Mouse (Mus musculus) E14TG2a.4 (cell line): Measurements from ENCODE around the gene Gcnt1.

Experiments
- H3K27me3 ChIP-seq: 2 replicates; pipeline ENCODE4 v1.6.1; 2014; ENCODE audit warnings: low read length, control low read depth; ENCODE audit not compliant: insufficient read depth
- H3K36me3 ChIP-seq: 2 replicates; pipeline ENCODE4 v1.6.1; 2014; ENCODE audit warnings: low read length, control low read depth; ENCODE audit not compliant: insufficient read depth
- H3K4me1 ChIP-seq: replicated peaks from 2 replicates; pipeline ENCODE4 v1.6.1; 2014; ENCODE audit warnings: low read depth, low read length, control low read depth
- H3K4me3 ChIP-seq: replicated peaks from 2 replicates; pipeline ENCODE4 v1.5.1; 2014; ENCODE audit warnings: mild to moderate bottlenecking, low read length
- H3K9me3 ChIP-seq: 2 replicates; pipeline ENCODE4 v1.6.1; 2014; ENCODE audit warnings: low read length, control low read depth
- CTCF ChIP-seq: conservative IDR thresholded peaks from 2 replicates; pipeline ENCODE4 v1.5.1; 2014; ENCODE audit warnings: low read length
- NANOG ChIP-seq: IDR thresholded peaks from 2 replicates; pipeline ENCODE4 v1.6.1; 2014; ENCODE audit warnings: borderline replicate concordance, low read length, mixed read lengths
- POU5F1 ChIP-seq: IDR thresholded peaks from 2 replicates; pipeline ENCODE4 v1.6.1; 2014; ENCODE audit warnings: low read length, borderline replicate concordance

Gcnt1 gene

DNA sequence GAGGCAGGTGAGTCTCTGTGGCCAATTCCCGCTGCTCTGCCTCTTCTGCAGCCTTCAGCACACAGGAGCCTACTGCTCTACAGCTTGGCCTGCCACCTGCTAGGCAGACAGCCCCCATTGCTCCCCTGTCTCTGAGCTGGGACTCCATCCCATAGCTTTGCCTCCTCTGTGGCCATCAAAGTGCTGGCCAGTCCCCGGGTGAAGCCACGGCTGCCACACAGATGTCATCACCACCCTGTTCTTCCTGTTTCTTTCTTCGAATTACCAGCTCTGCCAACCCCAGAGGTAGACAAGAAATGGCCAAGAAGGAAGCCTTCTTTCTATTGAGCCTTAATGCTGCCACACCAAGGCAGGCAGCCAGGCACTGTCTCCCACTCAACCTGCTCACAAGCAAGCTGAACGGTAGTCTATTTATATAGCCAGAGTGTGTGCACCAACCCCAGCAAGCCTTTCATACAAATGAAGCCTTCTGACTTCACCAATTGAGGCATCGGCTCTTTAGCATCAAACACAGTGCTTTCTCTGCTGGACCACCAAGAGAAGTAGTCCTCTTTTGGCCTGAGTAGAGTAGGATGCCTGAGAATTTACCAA is 10.3 kb upstream of the Gcnt1 start:
- H3K27me3 ChIP-seq, result no peaks in the 10 kb centered on the region
- no peak overlapping the region for H3K4me3 ChIP-seq

GRCm38 (mm10) chr19:17380549-17380948 is 7.9 kb upstream of the Gcnt1 start:
- H3K27me3 ChIP-seq, result no peaks in the 10 kb centered on the region
- H3K9me3 ChIP-seq, result no peaks in the 10 kb centered on the region
- no peak for TF ChIP-seq POU5F1
- TF ChIP-seq CTCF, result no peak
- H3K4me1 ChIP-seq, result no peaks in the 10 kb centered on the region
- no peak overlapping the region for H3K4me3 ChIP-seq
- H3K36me3 ChIP-seq, result no peaks in the 10 kb centered on the region

More for the DNA sequence above, 10.3 kb upstream of the Gcnt1 start:
- Histone ChIP-seq H3K36me3 (no peaks in the 10 kb centered on the region), H3K4me1 (no peaks in the 10 kb centered on the region), H3K9me3 (no peaks in the 10 kb centered on the region)
- TF ChIP-seq POU5F1 (no peak), CTCF (no peak), NANOG (no peak)

GRCm38 (mm10) chr19:17378845-17379244 is 6.2 kb upstream of the Gcnt1 start:
- H3K27me3 ChIP-seq, result no peaks in the 10 kb centered on the region
- no peak for TF ChIP-seq POU5F1
- TF ChIP-seq CTCF, result no peak
- no peak for TF ChIP-seq NANOG

GRCm38 (mm10) chr19:17369581-17369980 is 3.1 kb downstream of the Gcnt1 start:
- TF ChIP-seq CTCF, result no peak
- TF ChIP-seq NANOG, result no peak
- no peak for TF ChIP-seq POU5F1
- no peaks in the 10 kb centered on the region for H3K27me3 ChIP-seq
- H3K36me3 ChIP-seq, result no peaks in the 10 kb centered on the region
- no peaks in the 10 kb centered on the region for H3K9me3 ChIP-seq
- H3K4me1 ChIP-seq, result no peaks in the 10 kb centered on the region
- H3K4me3 ChIP-seq, result no peak overlapping the region

More at GRCm38 (mm10) chr19:17378845-17379244, 6.2 kb upstream of the Gcnt1 start:
- H3K4me3 ChIP-seq, result no peak overlapping the region
- H3K36me3 ChIP-seq, result no peaks in the 10 kb centered on the region
- H3K9me3 ChIP-seq, result no peaks in the 10 kb centered on the region
- no peaks in the 10 kb centered on the region for H3K4me1 ChIP-seq

DNA sequence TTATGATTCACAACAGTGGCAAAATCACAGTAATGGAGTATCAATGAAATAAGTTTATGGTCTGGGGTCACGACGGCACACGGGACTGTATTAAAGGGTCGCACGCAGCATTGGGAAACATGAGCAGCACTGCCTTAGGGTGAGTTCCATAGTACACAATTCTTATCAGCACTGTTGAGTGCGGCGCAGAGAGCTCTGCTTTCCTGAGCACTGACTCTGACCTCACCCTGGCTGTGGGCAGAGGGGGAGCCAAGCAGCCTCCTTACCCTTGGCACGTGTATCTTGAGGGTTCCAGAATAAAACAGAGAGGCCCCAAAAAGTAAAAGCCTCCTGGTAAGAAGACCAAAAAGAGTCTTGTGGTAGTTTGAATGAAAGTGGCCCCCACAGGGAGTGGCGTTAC is 4.1 kb downstream of the Gcnt1 start:
- Histone ChIP-seq H3K4me3 (no peak overlapping the region), H3K9me3 (no peaks in the 10 kb centered on the region), H3K36me3 (no peaks in the 10 kb centered on the region), H3K27me3 (no peaks in the 10 kb centered on the region), H3K4me1 (no peaks in the 10 kb centered on the region)
- TF ChIP-seq POU5F1, result no peak
- TF ChIP-seq CTCF, result no peak
- TF ChIP-seq NANOG, result no peak

- no peaks in the 10 kb centered on the region for H3K27me3 ChIP-seq
- no peaks in the 10 kb centered on the region for H3K36me3 ChIP-seq
- H3K9me3 ChIP-seq, result no peaks in the 10 kb centered on the region
- no peak overlapping the region for H3K4me3 ChIP-seq
- H3K4me1 ChIP-seq, result no peaks in the 10 kb centered on the region
- TF ChIP-seq NANOG (no peak), POU5F1 (no peak), CTCF (no peak)
Measured at GRCm38 (mm10) chr19:17366364-17367090, 6.1 kb downstream of the Gcnt1 start.

- H3K4me3 ChIP-seq, result no peak overlapping the region
- H3K36me3 ChIP-seq, result no peaks in the 10 kb centered on the region
- peaks cover 5% of the 10 kb centered on the region for H3K27me3 ChIP-seq
- TF ChIP-seq NANOG (no peak), CTCF (peak; percentile 69)
- peaks cover 3% of the 10 kb centered on the region; the same call in 1 of the 2 replicates for H3K4me1 ChIP-seq
- H3K9me3 ChIP-seq, result no peaks in the 10 kb centered on the region
Measured at GRCm38 (mm10) chr19:17364741-17365140, 7.9 kb downstream of the Gcnt1 start.

GRCm38 (mm10) chr19:17361181-17361580 is 11.5 kb downstream of the Gcnt1 start:
- Histone ChIP-seq H3K9me3 (no peaks in the 10 kb centered on the region), H3K4me1 (peaks cover 22% of the 10 kb centered on the region), H3K4me3 (no peak overlapping the region), H3K36me3 (no peaks in the 10 kb centered on the region), H3K27me3 (peaks cover 16% of the 10 kb centered on the region)
- TF ChIP-seq NANOG (no peak), CTCF (no peak), POU5F1 (no peak)

GRCm38 (mm10) chr19:17359315-17359890 is 13.2 kb downstream of the Gcnt1 start:
- Histone ChIP-seq H3K9me3 (no peaks in the 10 kb centered on the region), H3K27me3 (peaks cover 30% of the 10 kb centered on the region), H3K4me1 (peaks cover 35% of the 10 kb centered on the region), H3K36me3 (no peaks in the 10 kb centered on the region), H3K4me3 (no peak overlapping the region)
- TF ChIP-seq CTCF (no peak), POU5F1 (no peak), NANOG (no peak)
